Mouse (Mus musculus): ENCODE measurements around the gene Abca4.

Abca4 gene

GRCm38 (mm10) chr3:122170621-122171309 is 126.5 kb downstream of the Abca4 start:
- DNase-seq (ENCODE audit: low read depth, low spot score), result no peak

- DNase-seq (ENCODE audit: low read depth, low spot score), result no peak
Measured at GRCm38 (mm10) chr3:122173526-122174150, 129.4 kb downstream of the Abca4 start.

- DNase-seq (ENCODE audit: low read depth, low spot score), result no peak
Measured at GRCm38 (mm10) chr3:122176018-122176417, 131.8 kb downstream of the Abca4 start.

GRCm38 (mm10) chr3:122176706-122177390 is 132.6 kb downstream of the Abca4 start:
- no peak for DNase-seq (ENCODE audit: low read depth, low spot score)

GRCm38 (mm10) chr3:122184109-122184508 is 139.9 kb downstream of the Abca4 start:
- DNase-seq (ENCODE audit: low read depth, low spot score), result no peak

- DNase-seq (ENCODE audit: low read depth, low spot score), result peak; percentile 4
Measured at GRCm38 (mm10) chr3:122186975-122187374, 142.7 kb downstream of the Abca4 start.

GRCm38 (mm10) chr3:122196621-122197298 is 152.5 kb downstream of the Abca4 start:
- DNase-seq (ENCODE audit: low read depth, low spot score), result no peak

- no peak for DNase-seq (ENCODE audit: low read depth, low spot score)
Measured at GRCm38 (mm10) chr3:122198532-122198931, 154.3 kb downstream of the Abca4 start.

GRCm38 (mm10) chr3:122198966-122199381 is 154.7 kb downstream of the Abca4 start:
- no peak for DNase-seq (ENCODE audit: low read depth, low spot score)

GRCm38 (mm10) chr3:122199600-122199999 is 155.4 kb downstream of the Abca4 start:
- no peak for DNase-seq (ENCODE audit: low read depth, low spot score)

- DNase-seq (ENCODE audit: low read depth, low spot score), result no peak
Measured at GRCm38 (mm10) chr3:122200017-122200416, 155.8 kb downstream of the Abca4 start.

- no peak for DNase-seq (ENCODE audit: low read depth, low spot score)
Measured at GRCm38 (mm10) chr3:122200447-122200846, 156.2 kb downstream of the Abca4 start.

GRCm38 (mm10) chr3:122202307-122202732 is 158.1 kb downstream of the Abca4 start:
- no peak for DNase-seq (ENCODE audit: low read depth, low spot score)

- DNase-seq (ENCODE audit: low read depth, low spot score), result no peak
Measured at GRCm38 (mm10) chr3:122203675-122204329, 159.6 kb downstream of the Abca4 start.

GRCm38 (mm10) chr3:122205753-122206152 is 161.5 kb downstream of the Abca4 start:
- DNase-seq (ENCODE audit: low read depth, low spot score), result no peak

- DNase-seq (ENCODE audit: low read depth, low spot score), result no peak
Measured at GRCm38 (mm10) chr3:122206279-122207070, 162.2 kb downstream of the Abca4 start.

GRCm38 (mm10) chr3:122207766-122208165 is 163.5 kb downstream of the Abca4 start:
- DNase-seq (ENCODE audit: low read depth, low spot score), result no peak

- no peak for DNase-seq (ENCODE audit: low read depth, low spot score)
Measured at GRCm38 (mm10) chr3:122208296-122209225, 164.3 kb downstream of the Abca4 start.

GRCm38 (mm10) chr3:122209511-122209910 is 165.3 kb downstream of the Abca4 start:
- DNase-seq (ENCODE audit: low read depth, low spot score), result no peak

- no peak for DNase-seq (ENCODE audit: low read depth, low spot score)
Measured at GRCm38 (mm10) chr3:122210434-122210833, 166.2 kb downstream of the Abca4 start.
